Mouse (Mus musculus): ENCODE measurements around the gene Rcan2. TPM values are rescaled to one million over a fixed set of nuclear protein-coding genes. Genes with fewer than 3 reads are reported as not detected.

The Rcan2 gene
- total RNA-seq, 2 experiments from 2014 or later, result 4.7 to 6.5 TPM

DNA sequence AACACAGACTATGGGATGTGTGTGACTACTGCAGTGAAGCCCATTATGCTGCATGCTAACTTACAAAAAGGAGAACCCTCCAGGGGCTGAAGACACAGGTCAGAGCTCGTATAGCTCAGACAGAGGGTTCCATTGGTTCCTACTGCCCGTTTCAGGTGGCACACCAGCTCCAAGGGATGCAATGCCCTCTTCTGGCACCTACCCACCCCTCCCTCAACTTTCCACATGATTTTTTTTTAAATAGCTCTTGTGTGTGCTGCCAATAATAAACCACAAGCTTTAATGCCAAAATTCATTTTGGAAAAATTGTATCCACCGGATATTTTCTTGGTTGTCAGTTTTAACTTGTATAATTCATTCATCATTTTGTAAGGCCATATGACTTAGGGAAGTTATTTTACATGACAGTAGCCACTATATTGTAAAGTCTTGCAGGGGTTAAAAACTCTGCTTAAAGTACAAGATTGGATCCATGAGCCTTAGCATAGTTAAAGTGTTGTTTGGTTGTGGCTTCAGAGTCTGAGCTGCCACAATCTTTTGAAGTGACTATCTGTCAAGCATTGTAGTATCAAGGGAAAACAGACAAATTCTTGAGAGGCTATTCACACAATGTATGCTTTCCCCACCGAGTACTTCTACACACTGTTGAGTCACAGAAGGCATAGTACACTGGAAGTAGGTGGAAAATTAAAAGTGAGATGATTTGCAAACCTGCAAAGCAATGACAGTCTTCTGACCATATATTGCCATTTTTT, 212.8 kb downstream of the Rcan2 start:
- DNase-seq (ENCODE audit: low spot score in 2 of 2), result no peak

DNA sequence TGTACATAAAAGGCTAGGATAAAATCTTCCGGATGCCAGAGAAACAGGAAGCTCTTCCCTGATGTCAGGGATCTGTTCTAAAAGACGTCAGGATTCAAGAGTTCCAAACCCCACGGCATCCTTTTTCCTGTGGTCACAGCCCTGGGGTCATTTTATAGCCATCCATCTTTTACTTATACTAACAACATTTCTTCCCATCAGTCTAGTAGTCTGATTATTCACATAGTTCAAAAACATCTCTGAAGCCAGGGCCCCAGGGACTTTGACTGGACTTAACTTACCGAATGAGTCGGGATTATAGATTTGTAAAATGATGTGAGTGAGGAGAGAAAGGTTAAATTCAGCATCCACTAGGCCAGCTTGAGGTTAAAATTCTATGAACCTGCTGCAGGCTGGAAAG, 215.2 kb downstream of the Rcan2 start:
- DNase-seq (ENCODE audit: low spot score in 2 of 2), result no peak

DNA sequence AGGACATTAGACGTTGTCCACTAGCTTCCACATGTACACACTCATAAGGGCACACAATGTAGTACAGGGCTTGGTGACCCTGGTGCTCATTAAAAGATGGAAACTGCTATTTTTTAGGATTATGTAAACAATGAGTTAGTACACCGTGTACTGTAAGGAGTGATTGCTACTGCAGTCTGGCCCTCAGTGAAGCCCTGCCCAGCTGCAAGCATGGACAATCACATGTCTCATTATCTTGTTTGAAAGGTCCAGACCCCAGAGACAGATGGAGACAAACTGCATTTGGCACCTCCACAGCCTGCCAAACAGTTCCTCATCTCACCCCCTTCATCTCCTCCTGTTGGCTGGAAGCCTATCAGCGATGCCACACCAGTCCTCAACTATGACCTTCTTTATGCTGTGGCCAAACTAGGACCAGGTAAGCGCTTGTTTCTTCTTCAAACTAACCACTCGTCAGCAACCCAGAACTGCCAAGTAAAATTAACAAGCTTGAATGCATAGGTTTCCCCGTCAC, 219.6 kb downstream of the Rcan2 start:
- no peak for DNase-seq (ENCODE audit: low spot score in 2 of 2)

DNA sequence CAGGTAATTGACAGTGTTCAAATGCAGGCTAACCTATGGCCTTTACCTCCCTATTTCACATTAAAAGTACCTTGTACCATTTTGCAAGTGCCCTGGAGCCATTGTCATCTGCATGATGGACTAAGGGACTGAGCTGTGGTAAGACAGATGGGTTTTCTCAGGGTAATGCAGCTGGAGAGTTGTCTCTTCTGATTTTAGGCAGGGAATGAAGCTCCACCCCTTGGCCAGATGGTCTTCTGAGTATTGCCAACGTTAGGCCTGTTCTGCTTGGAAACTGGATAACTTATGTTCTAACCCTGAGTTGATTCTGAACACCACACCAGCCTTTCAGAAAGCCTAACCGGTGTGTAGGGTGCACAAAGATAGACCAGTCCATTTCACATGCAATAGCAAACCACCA, 222.7 kb downstream of the Rcan2 start:
- no peak for DNase-seq (ENCODE audit: low spot score in 2 of 2)

DNA sequence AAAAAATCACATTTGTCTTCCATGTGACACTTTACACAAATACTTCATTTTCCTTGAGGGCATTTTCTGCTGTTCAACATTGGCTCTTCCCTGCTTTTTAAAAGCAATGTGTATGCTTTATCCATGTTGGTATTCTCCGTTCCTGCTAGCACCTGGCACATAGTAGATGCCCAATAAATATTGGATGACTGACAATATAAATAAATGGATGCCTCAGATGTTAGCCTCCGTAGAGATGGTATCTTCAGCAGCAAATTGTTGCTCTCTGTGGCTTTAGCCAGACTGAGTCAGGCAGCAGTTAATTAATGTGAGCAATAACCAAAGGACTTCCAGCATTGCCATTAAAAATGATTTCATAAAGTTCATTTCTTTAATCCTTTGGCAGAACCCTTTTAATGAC, 223.9 kb downstream of the Rcan2 start:
- no peak for DNase-seq (ENCODE audit: low spot score in 2 of 2)

DNA sequence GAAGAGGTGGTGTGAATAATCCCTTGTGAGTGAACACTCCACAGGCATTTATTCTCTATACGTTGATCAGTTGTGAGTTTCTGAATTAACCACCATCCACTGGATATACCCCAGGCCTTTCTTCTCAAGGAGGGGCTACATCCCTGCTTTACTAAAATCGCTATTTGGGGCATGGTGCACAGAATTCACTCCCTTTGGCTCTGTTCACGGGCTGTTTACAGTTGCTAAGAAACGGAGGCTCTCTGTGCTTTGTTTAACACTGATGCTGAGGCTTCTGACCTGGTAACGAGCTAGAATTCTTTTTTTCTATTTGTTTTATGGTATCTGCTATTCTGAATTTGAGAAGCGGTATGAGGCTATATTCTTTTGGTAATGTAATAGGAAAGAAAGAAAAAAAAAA, 224.8 kb downstream of the Rcan2 start:
- DNase-seq (ENCODE audit: low spot score in 2 of 2), result no peak

DNA sequence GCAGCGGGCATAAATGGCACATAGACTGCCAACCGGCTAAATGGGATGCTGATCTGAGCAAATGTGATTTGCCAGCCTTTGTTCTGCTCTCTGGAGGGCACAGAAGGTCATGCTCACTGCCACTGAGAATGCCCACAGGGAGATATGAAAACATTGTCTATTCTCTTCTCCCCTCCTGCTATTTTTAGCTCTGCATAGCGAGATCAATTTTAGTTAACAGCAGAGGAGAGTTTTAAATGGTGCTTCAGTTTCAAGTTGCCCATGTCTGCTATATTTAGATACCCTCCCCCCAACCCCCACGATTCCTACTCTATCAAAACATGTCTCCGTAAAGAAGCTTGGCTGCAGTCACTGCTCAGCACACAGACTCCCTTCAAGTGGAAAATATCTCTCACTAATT, 225.2 kb downstream of the Rcan2 start:
- DNase-seq (ENCODE audit: low spot score in 2 of 2), result no peak

DNA sequence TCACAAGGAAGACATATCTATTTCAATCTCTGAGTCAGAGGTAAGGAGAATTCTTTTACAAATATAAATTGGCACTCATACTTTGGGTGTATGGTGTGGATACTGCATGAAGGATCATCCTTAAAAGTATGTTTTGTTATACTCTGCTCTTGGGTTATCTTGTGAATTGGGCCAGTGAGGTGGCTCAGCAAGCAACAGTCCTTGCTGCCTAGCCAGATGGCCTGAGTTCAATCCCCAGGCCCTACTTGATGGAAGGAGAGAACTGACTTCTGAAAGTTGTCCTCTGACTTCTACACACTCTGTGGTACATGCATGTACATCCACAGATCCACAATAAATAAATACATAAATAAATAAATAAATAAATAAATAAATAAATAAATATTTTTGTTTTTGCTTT, 225.6 kb downstream of the Rcan2 start:
- no peak for DNase-seq (ENCODE audit: low spot score in 2 of 2)

DNA sequence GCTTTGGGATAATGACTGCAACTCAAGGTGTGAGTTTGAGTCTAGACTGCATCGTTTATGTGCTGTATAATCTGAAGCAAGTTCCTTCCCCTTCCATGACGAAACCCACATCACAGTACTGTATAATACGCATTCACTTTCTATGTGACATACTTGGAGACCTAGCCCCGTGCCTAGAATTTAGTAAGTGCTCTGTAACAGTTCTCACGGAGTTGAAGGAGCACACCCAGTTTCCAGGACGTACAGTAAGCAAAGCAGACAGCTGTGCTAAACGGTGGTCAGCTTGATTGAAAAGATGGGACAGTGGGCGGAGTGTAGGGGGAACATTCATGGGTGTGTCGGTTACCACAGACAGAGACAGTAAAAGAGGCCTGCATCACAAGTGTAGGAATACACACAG, 226.2 kb downstream of the Rcan2 start:
- DNase-seq (ENCODE audit: low spot score in 2 of 2), result no peak

DNA sequence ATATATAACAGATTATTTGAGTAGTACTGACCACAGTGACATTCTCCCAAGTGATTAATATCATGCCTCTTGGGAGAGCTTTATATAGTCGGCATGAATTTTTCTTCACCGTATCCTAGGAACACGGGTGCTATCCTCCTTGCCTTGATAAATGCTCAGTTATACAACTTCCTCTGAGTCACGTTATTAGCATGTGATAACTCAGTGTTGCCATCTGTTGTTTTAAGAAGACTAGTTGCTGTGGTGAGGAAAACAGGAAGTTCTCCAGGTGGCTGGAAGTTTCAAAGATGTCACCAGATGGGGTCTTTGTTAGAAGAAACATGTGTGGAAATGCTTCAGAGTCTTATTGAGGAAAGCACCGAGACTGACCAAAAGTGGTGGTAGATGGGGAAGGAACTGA, 228.5 kb downstream of the Rcan2 start:
- no peak for DNase-seq (ENCODE audit: low spot score in 2 of 2)

DNA sequence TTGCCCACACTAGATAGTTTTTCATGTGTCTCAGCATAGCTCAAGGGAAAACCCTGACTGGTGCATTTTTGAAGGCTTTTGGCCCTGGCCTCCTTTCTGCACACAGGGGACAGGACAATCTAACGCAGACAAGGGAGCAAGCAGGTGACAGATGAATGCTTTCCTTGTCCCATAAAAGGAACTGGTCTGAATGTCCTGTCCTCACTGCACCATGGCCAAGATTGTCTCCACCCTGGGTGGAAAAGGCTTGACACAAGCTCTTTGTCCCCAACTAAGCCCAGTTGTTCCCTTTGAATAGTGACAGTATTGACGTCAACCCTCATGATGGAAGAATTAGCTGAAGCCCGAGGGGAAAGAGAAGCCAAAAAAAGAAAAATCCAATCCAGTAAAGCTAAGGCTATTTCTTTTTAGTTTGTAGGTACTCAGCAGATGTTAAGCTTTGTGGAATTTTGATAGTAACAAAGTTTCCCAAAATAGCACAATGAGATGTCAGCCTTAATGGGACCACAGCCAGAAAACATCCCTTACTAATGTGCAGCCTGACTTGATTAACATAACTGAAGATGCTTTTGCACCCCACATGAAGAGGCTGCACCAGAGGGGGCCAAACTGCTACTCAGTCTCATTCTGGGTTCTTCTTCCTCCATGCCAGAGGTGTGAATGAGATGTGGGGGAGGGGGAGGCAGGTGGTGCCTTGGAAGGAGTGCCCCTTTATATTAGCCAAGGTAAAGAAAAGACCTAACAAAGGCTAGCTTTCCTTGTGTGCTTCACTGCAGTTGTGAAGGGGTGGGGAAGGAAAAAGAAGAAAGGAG, 229.8 kb downstream of the Rcan2 start:
- DNase-seq (ENCODE audit: low spot score in 2 of 2), result no peak

DNA sequence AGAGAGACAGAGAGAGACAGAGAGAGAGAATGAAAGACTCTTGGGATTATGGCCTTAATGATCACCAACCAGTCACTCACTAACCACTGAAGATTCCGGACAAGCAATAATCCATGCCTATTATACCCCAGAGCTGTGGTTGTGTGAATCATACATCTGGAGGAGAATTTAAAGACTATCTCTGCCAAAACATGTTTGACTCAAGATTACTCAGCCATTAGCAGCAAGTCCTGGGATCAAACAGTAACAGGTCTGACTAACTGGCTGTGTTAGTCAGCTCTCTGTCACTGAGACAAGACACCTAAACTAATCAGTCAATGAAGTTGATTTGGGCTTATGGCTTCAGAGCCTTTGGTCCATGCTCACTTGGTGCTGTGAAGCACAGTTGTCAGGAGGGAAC, 233.9 kb downstream of the Rcan2 start:
- no peak for DNase-seq (ENCODE audit: low spot score in 2 of 2)

DNA sequence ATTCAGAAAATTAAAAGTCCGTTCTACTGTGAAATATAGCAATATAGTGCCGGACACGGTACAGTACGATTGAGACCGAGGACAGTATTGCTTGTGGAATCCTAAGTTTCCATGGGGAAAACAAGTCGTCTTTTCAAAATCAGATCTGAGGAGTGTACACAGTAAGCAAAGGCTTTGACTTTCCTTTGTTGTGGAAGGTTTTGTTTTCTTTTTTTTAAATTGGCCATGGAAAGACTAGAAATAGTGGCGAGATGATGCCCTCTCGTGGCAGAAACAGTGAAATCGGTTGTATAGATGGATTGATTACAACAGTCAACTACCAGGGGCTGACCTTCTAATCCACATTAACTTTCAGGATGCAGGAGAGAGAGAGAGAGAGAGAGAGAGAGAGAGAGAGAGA, 237.5 kb downstream of the Rcan2 start:
- DNase-seq (ENCODE audit: low spot score in 2 of 2), result peak; percentile 19 to 37

DNA sequence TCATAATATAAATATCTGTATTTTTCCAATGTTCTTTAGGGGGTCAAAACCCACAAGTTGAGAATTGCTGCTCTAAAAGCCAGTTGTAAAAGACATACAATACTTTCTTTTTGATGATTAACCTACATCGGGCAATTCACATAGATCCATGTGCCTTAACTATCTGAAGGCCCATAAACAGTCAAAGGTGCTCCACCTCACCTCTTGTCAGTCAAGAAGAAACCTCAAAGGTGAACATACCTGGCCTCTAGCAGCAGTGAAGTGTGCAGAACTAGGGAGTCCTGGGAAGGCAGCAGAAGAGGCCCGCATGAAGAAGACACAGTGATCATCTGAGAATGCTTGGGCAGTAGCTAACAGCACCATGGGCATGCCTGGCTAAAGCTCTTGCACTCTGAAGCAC, 239.3 kb downstream of the Rcan2 start:
- DNase-seq (ENCODE audit: low spot score in 2 of 2), result no peak

DNA sequence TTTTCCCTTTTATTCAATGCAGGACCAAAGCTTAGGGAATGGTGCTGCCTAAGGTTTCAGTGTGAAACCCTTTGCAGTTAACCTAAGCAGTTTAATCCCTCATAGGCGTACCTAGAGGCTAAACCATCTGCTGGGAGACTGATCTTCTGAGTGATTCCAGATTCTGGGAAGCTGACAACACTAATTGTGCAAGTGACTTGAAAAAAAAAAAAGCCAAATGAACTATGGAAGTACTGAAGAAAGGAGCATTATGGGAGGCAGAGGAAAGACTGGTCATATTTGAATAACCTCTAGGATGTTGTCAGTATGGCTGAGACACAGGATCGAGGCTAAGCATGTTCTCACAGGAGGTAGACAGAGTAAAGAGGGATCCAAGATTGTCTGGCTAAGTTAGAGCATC, 241.2 kb downstream of the Rcan2 start:
- no peak for DNase-seq (ENCODE audit: low spot score in 2 of 2)

DNA sequence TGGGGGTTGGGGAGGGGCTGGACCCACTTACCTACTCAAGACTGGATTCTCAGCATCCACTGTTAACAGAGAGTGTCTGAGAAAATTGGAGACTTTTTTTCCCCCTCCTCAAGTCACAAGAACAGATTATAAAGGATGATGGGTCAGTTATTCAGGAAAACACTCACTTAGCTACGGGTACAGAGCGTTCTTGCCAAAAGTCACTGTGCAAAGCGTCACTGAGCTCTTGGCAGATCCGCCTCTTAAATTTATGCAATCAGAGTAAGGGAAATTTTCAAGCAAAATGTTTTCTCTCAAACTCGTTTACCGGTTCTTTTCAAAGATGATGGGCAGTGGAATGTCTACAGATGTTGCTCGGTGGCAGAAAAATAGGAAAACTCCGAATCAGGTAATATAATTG, 241.7 kb downstream of the Rcan2 start:
- DNase-seq (ENCODE audit: low spot score in 2 of 2), result no peak

DNA sequence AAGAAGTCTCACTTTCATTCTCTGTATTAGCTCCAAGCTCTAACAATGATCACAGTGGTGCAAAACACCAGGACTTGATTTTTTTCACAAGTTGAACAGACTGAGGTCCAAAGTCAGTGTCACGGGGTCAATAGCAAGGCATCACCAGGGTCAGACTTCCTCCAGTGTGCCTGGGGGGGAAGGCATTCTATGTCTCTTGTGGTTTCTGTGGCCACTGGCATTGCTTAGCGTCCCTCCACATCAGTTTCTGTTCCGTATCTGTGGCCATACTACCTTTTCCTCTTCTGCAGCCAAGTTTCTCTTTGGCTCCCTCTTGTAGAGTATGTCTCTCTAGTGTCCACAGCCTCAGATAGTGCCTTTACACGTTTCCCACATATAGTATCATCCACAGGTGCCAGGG, 252.3 kb downstream of the Rcan2 start:
- no peak for DNase-seq (ENCODE audit: low spot score in 2 of 2)

DNA sequence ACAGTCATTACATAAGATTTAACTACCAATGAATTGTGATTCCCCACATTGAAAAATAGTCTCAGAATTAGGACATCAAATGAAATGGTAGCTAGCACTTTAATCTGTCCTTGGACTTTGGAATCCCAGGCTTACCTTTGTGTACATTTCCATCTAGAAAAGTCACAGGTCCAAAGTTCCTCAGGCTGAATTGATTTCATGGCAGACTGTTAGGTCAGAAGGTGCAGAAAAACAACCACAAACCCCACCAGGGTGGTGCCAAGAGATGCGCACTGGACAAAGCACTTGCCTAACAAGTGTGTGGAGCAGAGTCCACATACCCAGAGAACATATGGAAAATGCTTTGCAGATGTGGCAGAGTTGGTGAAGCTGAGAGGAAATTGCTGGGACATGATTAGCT, 256.0 kb downstream of the Rcan2 start:
- no peak for DNase-seq (ENCODE audit: low spot score in 2 of 2)

DNA sequence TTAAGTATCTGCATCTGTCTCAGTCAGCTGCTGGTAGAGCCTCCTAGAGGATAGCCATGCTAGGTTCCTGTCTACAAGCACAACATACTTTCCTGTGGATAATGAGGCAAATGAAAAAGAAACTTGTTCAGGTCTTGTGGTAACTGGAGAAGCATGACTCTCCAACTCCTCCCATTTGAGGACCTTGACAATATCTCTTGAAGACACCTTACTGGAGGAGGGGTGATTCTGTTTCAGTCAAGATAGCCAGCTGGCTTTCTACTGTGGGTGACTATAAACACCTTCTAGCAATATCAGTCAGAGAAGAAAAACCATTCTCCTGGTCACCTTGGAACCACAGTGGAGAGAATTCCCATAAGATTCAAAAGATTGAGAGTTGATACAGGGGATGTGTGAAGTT, 257.0 kb downstream of the Rcan2 start:
- DNase-seq (ENCODE audit: low spot score in 2 of 2), result no peak

DNA sequence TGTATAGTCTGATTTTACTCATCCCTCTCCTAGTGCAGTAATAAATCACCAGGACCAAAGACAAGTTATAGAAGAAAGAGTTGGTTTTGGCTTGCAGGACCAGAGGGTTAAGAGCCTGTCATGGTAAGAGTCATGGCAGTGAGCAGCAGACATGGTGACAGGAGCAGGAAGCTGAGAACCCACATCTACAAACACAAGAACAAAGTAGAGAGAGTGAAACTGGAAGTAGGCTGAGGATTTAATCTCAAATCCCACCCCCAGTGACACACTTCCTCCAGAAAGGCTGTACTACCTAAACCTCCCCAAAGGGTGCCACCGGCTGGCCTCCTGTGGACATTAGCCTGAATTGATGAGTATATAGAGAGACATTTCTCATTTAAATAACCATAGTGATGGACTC, 259.6 kb downstream of the Rcan2 start:
- DNase-seq (ENCODE audit: low spot score in 2 of 2), result no peak

DNA sequence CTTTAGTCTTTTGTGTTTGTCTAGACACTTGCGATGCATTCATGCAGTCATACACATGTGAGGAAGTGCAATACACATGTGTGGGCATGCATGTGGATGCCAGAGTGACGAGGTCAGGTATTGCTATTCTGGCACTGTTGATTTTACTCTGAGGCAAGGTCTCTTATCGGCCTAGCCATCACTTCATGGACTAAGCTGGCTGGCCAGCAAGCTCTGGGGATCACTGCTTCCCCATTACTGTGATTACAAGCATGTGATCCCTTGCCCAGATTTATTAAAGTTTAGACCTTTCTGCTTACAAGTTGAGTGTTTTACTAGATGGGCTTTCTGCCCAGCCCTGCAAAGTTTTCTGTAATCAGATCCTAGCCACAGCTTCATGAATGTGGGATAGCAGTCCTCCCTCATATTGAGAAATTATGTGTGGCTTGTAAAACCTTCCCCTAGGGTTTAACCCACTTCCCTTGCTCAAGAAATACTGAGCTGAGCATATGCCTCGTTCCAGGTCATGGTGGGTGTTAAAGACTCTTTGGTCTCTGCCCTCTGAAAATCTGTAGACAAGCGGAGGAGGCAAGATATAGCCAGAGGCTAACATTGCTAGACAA, 260.2 kb downstream of the Rcan2 start:
- DNase-seq (ENCODE audit: low spot score in 2 of 2), result no peak

DNA sequence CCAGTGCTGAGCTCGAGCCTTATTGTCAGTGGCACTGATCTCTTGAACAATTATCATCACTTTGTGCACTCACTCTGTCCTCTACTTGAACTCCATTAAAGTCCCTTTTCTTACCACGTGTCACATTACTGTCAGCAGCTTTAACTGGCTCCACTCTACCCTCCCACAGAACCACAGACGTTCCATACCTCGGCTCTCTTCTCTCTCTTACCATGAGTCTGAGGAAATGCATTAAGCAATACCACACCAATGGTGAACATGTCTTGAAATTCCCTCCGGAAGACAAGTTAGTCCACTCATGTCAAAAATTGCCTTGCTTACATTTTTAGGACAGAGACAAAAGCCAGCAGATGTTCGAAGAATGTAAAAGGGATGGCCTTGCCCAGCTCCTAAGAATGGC, 267.7 kb downstream of the Rcan2 start:
- DNase-seq (ENCODE audit: low spot score in 2 of 2), result no peak
